Mouse (Mus musculus): ENCODE data around the gene Sema5b. TPM values are rescaled to one million over a fixed set of nuclear protein-coding genes. Genes with fewer than 3 reads are reported as not detected.

The Sema5b gene
- total RNA-seq, 2 experiments from 2014 or later: 1.3 to 1.5 TPM

- intact Hi-C loops (cut with DNase I): no loop called here
- no peak for DNase-seq
Measured at GRCm38 (mm10) chr16:35591756-35592155, 50.8 kb downstream of the Sema5b start.

GRCm38 (mm10) chr16:35592274-35593065 lies 51.5 kb downstream of the Sema5b start:
- peak; percentile 61 to 63 for DNase-seq
- intact Hi-C loops (cut with DNase I): no loop called here

- DNase-seq: no peak
- intact Hi-C loops (cut with DNase I): no loop called here
Measured at GRCm38 (mm10) chr16:35593474-35593873, 52.5 kb downstream of the Sema5b start.

- intact Hi-C loops (cut with DNase I): no loop called here
- no peak for DNase-seq
Measured at GRCm38 (mm10) chr16:35596241-35596640, 55.3 kb downstream of the Sema5b start.

GRCm38 (mm10) chr16:35596661-35597350 lies 55.9 kb downstream of the Sema5b start:
- DNase-seq: no peak
- intact Hi-C loops (cut with DNase I): no loop called here

- no peak for DNase-seq
- intact Hi-C loops (cut with DNase I): no loop called here
Measured at GRCm38 (mm10) chr16:35597991-35598390, 57.0 kb downstream of the Sema5b start.

- intact Hi-C loops (cut with DNase I): no loop called here
Measured at GRCm38 (mm10) chr16:35598802-35599201, 57.9 kb downstream of the Sema5b start.

GRCm38 (mm10) chr16:35600282-35600681 lies 59.3 kb downstream of the Sema5b start:
- intact Hi-C loops (cut with DNase I): no loop called here
- DNase-seq: no peak

More at GRCm38 (mm10) chr16:35598802-35599201, 57.9 kb downstream of the Sema5b start:
- DNase-seq: no peak

GRCm38 (mm10) chr16:35601426-35601825 lies 60.5 kb downstream of the Sema5b start:
- DNase-seq: no peak
- intact Hi-C loops (cut with DNase I): no loop called here

- DNase-seq: no peak
- intact Hi-C loops (cut with DNase I): no loop called here
Measured at GRCm38 (mm10) chr16:35602529-35602928, 61.6 kb downstream of the Sema5b start.

GRCm38 (mm10) chr16:35603729-35604522 lies 63.0 kb downstream of the Sema5b start:
- peak; percentile 71 to 72 for DNase-seq
- intact Hi-C loops (cut with DNase I): no loop called here

- no peak for DNase-seq
- intact Hi-C loops (cut with DNase I): no loop called here
Measured at GRCm38 (mm10) chr16:35607250-35607649, 66.3 kb downstream of the Sema5b start.

- DNase-seq: no peak
- intact Hi-C loops (cut with DNase I): no loop called here
Measured at GRCm38 (mm10) chr16:35608244-35608643, 67.3 kb downstream of the Sema5b start.

GRCm38 (mm10) chr16:35609561-35609960 lies 68.6 kb downstream of the Sema5b start:
- DNase-seq: no peak
- intact Hi-C loops (cut with DNase I): no loop called here

GRCm38 (mm10) chr16:35613851-35614804 lies 73.2 kb downstream of the Sema5b start:
- DNase-seq: peak; percentile 30 to 34
- intact Hi-C loops (cut with DNase I): no loop called here

- no peak for DNase-seq
Measured at GRCm38 (mm10) chr16:35617732-35618131, 76.8 kb downstream of the Sema5b start.

GRCm38 (mm10) chr16:35623026-35623425 lies 82.1 kb downstream of the Sema5b start:
- no peak for DNase-seq
- intact Hi-C loops (cut with DNase I): no loop called here

More at GRCm38 (mm10) chr16:35617732-35618131, 76.8 kb downstream of the Sema5b start:
- intact Hi-C loops (cut with DNase I): no loop called here

GRCm38 (mm10) chr16:35623986-35624385 lies 83.0 kb downstream of the Sema5b start:
- intact Hi-C loops (cut with DNase I): no loop called here
- DNase-seq: no peak

GRCm38 (mm10) chr16:35624877-35625276 lies 83.9 kb downstream of the Sema5b start:
- no peak for DNase-seq
- intact Hi-C loops (cut with DNase I): loop anchor here (5.0 kb wide), 1 partner anchor 203 kb away; no protein-coding TSS in a partner anchor
